Mouse (Mus musculus) heart, adult 9 months (tissue): Measurements from ENCODE around the gene Erbb4.
A peak's percentile ranks its signal among the peaks of the same experiment; 100 is the strongest.

Source experiments
- DNase-seq, 2 experiments: peaks; one replicate each; pipeline ENCODE4 v3.0.0; 2022; ENCODE audit warnings: low spot score in 2 of 2

Gene Erbb4

DNA sequence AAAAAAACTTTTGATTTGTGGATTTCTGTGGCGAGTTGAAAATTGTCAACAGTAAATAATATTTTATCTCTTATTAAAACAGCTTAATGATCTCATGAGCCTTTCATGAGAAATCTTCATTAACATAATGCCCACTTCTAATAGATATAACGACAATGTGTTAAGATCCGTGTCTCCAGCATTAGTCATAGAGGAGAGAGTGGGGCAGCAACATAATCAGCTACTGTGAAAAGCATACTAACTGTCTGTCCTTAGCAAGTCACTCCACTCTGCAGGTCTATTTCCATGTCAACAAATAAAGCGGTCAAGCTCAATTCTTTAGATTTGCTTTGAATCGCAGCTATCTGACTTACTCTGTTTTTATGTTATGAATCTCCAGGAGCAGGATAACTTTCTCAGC is 80.0 kb downstream of the Erbb4 start:
- no peak for DNase-seq

DNA sequence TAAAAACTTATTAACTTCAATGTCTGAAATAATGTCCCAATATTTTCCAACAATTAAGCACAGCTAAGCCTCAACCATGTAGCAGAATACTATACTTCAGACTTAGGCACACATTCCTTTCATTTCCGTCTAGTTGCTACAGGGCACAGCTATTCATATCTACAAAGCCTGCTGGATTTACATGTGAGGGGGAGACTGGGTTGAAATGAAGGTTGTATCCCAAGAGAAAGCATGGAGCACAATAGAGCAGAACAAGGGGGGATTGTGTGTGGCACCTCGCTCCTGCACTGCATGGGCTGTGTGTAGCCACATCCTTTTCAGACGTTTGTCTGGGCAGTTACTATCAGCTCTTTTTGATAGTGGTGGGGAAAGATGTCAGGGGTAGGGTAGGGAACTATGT is 83.0 kb downstream of the Erbb4 start:
- DNase-seq, result no peak

- DNase-seq, result no peak
Observed at GRCm38 (mm10) chr1:69023157-69023925, 84.5 kb downstream of the Erbb4 start.

DNA sequence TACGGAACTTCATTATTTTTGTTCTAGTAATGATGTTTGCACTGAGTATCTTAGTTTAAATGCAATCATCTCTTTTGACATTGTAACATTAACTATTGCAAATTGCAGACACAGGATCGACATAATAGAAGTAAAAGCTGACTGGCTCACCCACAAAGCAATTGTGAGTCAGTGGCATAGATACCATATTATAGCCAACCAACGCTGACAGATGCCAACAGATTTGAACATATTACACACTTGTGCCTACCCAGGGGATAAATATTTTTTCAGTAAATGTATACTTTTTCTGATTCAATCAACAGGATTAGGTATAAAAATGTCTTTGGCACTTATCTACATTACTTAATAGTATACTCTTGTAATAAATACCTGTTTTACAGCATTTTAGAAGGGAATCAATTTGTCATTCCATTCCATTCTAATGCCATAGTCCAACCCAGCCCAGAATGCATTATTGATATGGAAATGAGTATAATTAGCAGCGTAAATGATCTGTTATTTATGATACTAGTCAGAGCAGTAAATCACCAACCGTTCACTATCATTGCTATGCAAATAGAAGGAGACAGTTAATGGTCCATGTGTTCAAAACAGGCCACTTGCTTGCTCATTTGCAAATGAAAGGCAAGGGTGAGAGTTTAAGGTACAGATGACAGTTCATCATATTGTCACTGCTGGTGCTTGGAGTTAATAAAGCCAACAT is 97.9 kb downstream of the Erbb4 start:
- no peak for DNase-seq

- no peak for DNase-seq
Observed at GRCm38 (mm10) chr1:69001371-69001770, 106.5 kb downstream of the Erbb4 start.

- no peak for DNase-seq
Observed at GRCm38 (mm10) chr1:68979251-68979650, 128.6 kb downstream of the Erbb4 start.

GRCm38 (mm10) chr1:68978571-68978970 is 129.3 kb downstream of the Erbb4 start:
- DNase-seq, result no peak

- peak; percentile 36 to 61 for DNase-seq
Observed at GRCm38 (mm10) chr1:68973355-68974127, 134.3 kb downstream of the Erbb4 start.

DNA sequence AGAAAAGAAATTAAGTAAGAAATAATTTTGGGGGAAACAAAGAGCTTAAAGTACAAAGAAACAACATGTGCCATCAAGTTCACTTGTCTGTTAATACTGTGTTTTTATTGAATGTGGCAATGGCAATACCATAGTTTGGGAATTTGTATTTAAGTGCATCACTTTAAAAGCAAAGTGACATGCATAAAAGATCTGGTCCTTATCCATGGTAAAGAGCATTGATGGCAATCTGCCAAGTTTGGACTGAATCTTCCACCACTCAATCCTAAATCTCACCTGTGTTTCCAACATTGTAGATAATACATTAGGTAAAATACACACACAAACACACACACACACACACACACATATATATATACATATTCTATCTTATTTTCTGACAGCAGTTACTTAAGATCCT is 143.7 kb downstream of the Erbb4 start:
- DNase-seq, result no peak

- DNase-seq, result no peak
Observed at GRCm38 (mm10) chr1:68961365-68962116, 146.3 kb downstream of the Erbb4 start.

GRCm38 (mm10) chr1:68956766-68957533 is 150.9 kb downstream of the Erbb4 start:
- no peak for DNase-seq

DNA sequence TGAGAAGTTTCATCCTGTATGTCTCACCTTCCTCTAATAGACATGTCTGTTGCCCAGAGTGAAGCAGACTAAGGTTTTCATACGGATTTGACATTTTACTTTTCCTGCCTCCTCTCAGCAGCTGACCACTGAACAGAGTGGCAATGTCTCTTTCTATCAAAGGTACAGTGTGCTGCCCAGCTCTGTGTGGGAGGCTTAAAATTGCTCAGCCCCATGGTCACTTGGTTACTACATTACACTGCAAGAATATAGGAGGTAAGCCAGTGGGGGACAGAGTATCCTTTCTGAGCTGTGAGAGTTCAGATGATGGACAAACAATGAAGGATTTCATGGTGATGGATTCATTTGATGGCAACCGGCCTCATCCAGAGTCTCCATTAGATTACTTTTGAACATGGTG is 152.4 kb downstream of the Erbb4 start:
- no peak for DNase-seq

DNA sequence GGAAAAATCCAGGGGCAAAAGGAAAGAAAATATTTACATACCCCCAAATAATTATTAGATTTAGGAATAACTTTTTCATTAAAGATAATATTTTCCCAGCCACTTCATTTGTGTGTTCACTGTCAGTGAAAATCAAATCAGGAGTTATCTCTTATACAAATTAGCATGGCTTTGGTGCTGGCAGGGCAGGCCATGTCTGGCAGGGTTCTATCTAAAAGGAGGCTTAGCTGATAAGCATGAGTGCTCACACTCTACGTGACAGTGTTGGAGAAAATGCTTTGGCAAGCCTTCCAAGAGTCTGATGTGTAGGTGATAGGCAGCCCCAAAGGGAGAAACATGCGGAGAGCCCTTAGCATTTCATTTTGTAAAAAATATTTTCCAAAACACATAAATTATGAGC is 164.7 kb downstream of the Erbb4 start:
- no peak for DNase-seq

- no peak for DNase-seq
Observed at GRCm38 (mm10) chr1:68934804-68935203, 173.1 kb downstream of the Erbb4 start.

DNA sequence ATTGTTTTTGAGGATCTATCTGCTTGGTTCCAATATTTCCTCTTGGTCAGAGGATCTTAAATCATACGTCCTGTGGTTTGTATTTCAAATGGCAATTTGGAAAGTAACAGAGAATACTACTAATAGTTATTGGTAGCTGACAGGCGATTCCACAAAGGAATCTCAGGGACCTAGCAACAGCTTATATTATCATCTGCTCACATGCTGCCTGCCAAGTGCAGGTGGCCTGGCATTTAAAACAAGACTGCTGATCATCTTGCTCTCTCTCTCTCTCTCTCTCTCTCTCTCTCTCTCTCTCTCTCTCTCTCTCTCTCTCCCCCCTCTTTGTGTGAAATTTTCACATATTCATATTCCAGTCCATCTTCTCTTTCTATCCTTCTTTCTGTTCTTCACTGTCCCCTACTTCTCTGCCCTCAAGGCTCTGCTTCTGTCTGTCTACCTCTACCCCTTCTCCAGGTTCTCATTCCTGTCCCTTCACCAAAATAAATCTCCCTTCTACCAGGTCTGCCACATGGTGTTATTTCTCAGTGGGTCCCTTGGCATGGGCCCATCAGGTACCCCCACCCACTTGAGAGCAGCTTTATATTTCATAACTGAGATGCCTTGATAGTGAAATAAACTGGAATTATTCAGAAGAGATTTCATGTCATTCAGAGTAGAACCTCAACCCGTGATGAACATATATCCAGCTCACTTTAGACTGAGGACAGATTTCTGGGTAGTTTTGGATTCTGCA is 174.4 kb downstream of the Erbb4 start:
- no peak for DNase-seq

DNA sequence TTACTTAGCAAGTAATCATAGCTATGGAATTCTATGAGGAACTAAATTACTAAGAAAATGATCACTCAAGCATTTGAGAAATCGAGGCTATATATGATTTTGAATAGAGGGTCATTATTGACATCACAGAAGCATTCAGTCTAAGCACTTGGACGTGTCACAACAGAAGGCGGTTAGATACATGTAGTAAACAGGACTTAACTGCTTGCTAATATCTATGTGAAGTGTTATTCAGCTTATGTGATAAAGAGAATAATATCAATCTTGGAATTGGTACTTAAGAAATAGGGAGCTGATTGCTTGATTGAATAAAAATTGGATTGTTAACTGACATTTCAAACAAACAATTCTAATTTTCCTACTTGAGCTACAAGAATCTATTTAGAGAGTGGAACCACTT is 190.0 kb downstream of the Erbb4 start:
- DNase-seq, result no peak

GRCm38 (mm10) chr1:68892041-68892440 is 215.8 kb downstream of the Erbb4 start:
- no peak for DNase-seq

DNA sequence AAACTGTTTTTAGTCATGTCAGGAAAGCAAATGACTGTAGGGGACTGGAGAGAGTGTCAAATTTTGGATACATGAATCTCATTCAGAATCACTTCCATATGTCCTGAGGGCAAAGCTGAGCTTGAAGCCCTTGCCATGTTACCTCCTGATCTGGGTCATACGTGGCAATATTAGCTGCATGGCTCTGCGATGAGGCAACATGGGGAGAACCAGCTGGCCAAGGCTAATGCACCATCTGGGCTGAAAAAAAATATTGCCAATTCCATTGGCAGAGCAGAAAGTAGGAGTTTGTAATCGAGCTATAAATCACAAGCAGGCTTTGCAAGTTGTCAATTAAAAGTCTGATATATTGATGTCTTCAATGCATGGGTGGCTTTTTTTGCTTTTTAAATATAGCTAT is 221.0 kb downstream of the Erbb4 start:
- DNase-seq, result no peak

- no peak for DNase-seq
Observed at GRCm38 (mm10) chr1:68874954-68875353, 232.9 kb downstream of the Erbb4 start.

DNA sequence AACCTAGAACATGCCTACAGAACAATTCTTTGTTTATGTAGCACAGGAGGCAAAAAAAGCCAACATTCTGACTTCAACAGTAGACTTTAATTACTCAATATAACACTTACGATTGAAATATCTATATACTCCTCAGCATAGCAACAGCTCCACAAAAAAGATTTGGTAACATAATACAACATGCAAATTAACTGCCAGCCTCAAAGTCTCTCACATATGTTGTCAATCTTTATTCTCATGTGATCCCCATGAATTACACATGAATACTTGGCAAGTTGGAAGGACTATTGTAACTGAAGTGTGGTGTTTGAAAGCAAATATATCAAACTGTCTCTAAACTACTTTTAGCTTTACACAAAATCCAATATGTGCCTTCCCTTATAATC is 234.2 kb downstream of the Erbb4 start:
- no peak for DNase-seq
